Mouse (Mus musculus): ENCODE results near the gene Zfp503. TPM values are rescaled to one million over a fixed set of nuclear protein-coding genes. Genes with fewer than 3 reads are reported as not detected.

Gene Zfp503
- total RNA-seq, 4 experiments from 2014 or later = 30.6 to 41.2 (median 34.7) TPM

DNA sequence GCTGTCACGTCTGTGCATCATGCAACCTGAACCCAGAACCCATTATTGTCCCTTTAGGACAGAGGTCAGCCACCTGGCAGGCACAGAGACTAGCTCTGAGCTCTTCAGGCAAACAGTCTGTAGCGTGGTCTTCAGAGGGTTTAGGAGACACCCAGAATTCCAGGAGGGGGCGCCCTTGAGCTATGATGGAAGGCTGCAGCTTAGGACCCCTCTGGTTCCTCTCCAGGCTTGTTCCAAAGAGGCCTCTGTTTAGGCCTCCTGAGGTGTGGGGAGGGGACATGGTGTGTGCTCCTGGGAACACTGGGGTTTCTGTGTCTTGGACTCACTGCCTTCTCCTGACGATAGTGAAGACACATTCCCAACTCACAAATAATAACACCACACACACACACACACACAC, 20.4 kb downstream of the Zfp503 start:
- DNase-seq = peak; percentile 33

GRCm38 (mm10) chr14:21967375-21968010, 21.9 kb downstream of the Zfp503 start:
- no peak for DNase-seq

GRCm38 (mm10) chr14:21966276-21966675, 23.1 kb downstream of the Zfp503 start:
- DNase-seq = no peak

GRCm38 (mm10) chr14:21962381-21963050, 26.9 kb downstream of the Zfp503 start:
- no peak for DNase-seq

DNA sequence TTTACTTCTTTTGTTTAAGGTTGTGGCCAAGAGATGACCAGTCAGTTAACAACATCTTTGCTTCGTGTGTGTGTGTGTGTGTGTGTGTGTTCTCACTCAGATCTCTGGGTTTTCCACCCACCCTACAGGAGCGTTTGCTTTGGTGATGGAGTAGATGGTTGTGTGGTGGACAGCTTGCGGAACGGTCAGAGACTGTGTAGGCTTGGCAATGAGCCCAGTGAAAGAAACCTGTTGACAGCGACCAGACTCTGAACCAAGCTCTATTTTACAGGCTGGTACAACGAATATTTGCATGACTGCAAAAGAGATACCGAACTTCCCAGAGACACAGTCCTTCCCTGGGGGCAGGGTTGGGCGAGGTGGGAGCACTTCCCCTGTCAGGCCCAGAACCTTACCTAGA, 30.2 kb downstream of the Zfp503 start:
- no peak for DNase-seq

- no peak for DNase-seq
Observed at GRCm38 (mm10) chr14:21958643-21959042, 30.8 kb downstream of the Zfp503 start.

DNA sequence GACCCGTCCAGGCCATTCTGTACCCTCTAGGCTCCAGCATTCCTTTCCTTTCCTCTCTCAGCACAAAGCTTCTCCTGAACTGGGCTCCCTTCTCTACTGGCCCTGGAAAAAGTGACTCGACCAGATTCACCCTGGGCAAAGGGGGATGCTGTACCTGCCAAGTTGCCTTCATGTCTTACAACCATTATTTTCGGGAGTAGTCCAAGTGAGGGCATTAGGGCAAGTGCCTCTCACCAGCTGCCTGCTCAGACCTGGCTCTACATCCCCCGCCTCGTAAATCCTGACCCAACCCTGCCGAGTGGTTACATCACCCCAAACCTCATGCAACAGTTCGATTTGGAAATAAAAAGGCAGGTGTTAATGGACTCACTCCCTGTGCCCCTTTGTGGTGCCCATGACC, 36.9 kb downstream of the Zfp503 start:
- DNase-seq = no peak

GRCm38 (mm10) chr14:21951896-21952523, 37.4 kb downstream of the Zfp503 start:
- no peak for DNase-seq

GRCm38 (mm10) chr14:21944946-21945345, 44.5 kb downstream of the Zfp503 start:
- no peak for DNase-seq

DNA sequence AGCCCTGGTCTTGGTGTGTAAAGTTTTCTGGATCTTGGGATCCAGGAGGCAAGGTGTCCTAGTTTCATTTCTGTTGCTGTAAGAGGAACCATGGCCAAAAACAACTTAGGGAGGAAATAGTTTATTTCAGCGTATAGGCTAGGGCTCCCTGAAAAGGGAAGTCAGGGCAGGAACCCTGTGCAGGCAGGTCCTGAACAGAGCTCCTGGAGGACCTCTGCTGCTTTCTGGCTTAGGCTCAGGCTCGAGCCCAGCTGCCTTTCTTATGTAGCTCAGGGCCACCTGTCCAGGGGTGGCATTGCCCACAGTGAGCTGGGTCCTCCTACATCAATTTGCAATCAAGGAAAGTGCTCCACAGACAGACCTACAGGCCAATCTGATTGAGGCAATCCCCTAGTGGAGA, 47.8 kb downstream of the Zfp503 start:
- DNase-seq = no peak

DNA sequence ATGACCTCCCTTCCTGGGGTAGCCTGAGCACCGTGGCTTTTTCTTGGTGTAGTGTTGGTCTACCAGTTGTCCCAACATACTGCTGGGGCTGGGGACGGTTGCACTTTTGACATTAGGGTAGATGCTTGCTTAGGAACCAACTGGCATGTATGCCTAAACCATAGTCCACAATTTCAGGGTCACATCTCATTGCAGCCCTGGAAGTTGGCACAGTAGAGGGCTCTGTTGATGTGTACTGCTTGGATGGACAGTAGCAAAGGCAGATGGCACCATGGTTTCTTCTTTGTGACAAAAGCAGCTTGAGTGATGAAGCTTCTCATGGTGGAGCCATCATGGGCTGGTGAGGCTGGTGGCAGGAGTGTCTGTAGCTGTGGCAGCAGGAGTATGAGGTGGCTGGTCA, 52.3 kb downstream of the Zfp503 start:
- DNase-seq = no peak

GRCm38 (mm10) chr14:21936102-21936630, 53.2 kb downstream of the Zfp503 start:
- no peak for DNase-seq

Small RNA genes lying within 50 kb of the gene (microRNA-seq; reads per million reads assigned to microRNA genes)
- gene Gm27532 = 0 reads per million in 2 experiments

Other genes with a start within 250 kb of the Zfp503 start
- gene Samd8, start 239.1 kb downstream of the Zfp503 start, total RNA-seq (2022) = 10 to 100 TPM; 51.8 to 77.2 (median 64.6) TPM
- under 1 TPM; 0.44 to 0.86 (median 0.56) TPM for gene Dusp13, start 238.4 kb downstream of the Zfp503 start, total RNA-seq (2022)
- 100 to 1,000 TPM; 190 to 233 (median 209) TPM for gene Vdac2, start 164.4 kb downstream of the Zfp503 start, total RNA-seq (2022)
- 10 to 100 TPM; 75.0 to 92.2 (median 80.6) TPM for gene Comtd1, start 140.6 kb downstream of the Zfp503 start, total RNA-seq (2022)
- 1 to 10 TPM; 3.4 to 8.5 (median 5.7) TPM for gene Lrmda, start 30.1 kb upstream of the Zfp503 start, total RNA-seq (2022)

Measured in adrenal gland, adult 8-10 months (tissue).